In the genomic region with DNA sequence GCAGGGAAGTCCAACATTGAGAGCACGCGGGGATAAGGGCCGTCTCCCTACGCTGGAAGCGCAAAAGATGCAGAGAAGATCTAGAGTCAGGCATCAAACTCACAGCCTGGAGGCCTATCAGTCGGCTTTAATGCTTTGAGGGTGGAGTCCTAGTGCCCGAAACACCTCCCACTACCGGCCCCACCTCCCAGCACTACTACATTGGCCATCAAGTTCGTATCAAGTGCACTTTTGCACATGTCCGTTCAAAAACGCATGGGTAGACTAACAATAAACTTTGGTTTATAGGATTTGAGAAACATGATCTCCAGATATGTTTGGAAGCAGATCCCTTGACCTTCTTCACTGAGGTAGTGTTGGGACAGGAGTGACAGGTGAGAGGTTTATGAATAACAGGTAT, we compare ENCODE assay signal across 8 mouse cellular contexts. TPM values are rescaled to one million over a fixed set of nuclear protein-coding genes. Genes with fewer than 3 reads are reported as not detected.
DNase-seq lines count a peak whose midpoint lies in the region; ATAC-seq lines count a peak whose summit lies in the region.

No protein-coding gene starts in this region.

- H3K4me2 ChIP-seq in embryonic facial prominence, embryonic 15.5 days (replicated peaks) = peak overlapping the region; percentile 60
- H3K4me2 ChIP-seq in hindbrain, embryonic 11.5 days (replicated peaks; ENCODE audit: low read depth, low read length) = peak overlapping the region; percentile 50
- peak overlapping the region; percentile 67 for H3K4me2 ChIP-seq in limb, embryonic 15.5 days
- peak overlapping the region; percentile 61 for H3K4me2 ChIP-seq in midbrain, embryonic 16.5 days (ENCODE audit: low read length)
- H3K4me2 ChIP-seq in stomach, embryonic 16.5 days (ENCODE audit: low read depth, low read length) = peak overlapping the region; percentile 81

- peak overlapping the region; percentile 97 for H3K27ac ChIP-seq in embryonic facial prominence, embryonic 15.5 days (replicated peaks)
- peak overlapping the region; percentile 85 for H3K27ac ChIP-seq in hindbrain, embryonic 11.5 days (ENCODE audit: low read depth, low read length)
- peak overlapping the region; percentile 85 for H3K27ac ChIP-seq in limb, embryonic 15.5 days
- H3K27ac ChIP-seq in midbrain, embryonic 16.5 days (ENCODE audit: low read length) = peak overlapping the region; percentile 95
- peak overlapping the region; percentile 95 for H3K27ac ChIP-seq in stomach, embryonic 16.5 days (ENCODE audit: low read length)

- peak overlapping the region; percentile 92 for H3K4me3 ChIP-seq in embryonic facial prominence, embryonic 15.5 days (replicated peaks)
- peak overlapping the region; percentile 100 for H3K4me3 ChIP-seq in hindbrain, embryonic 11.5 days (ENCODE audit: low read depth, low read length)
- peak overlapping the region; percentile 99 for H3K4me3 ChIP-seq in limb, embryonic 15.5 days
- H3K4me3 ChIP-seq in midbrain, embryonic 16.5 days (ENCODE audit: low read depth, low read length) = peak overlapping the region; percentile 100
- H3K4me3 ChIP-seq in stomach, embryonic 16.5 days (replicated peaks; ENCODE audit: low read length) = peak overlapping the region; percentile 99

- peak overlapping the region; percentile 18; the same call in 1 of the 2 replicates for H3K9ac ChIP-seq in embryonic facial prominence, embryonic 15.5 days
- H3K9ac ChIP-seq in hindbrain, embryonic 11.5 days (ENCODE audit: low read depth, low read length) = peak overlapping the region; percentile 68
- H3K9ac ChIP-seq in limb, embryonic 15.5 days = peak overlapping the region; percentile 48; the same call in 1 of the 2 replicates
- peak overlapping the region; percentile 79 for H3K9ac ChIP-seq in midbrain, embryonic 16.5 days (ENCODE audit: low read depth, low read length)
- H3K9ac ChIP-seq in stomach, embryonic 16.5 days (ENCODE audit: low read length) = peak overlapping the region; percentile 86

- H3K36me3 ChIP-seq in embryonic facial prominence, embryonic 15.5 days = no peaks in the 10 kb centered on the region
- H3K36me3 ChIP-seq in hindbrain, embryonic 11.5 days (ENCODE audit: control insufficient read depth, insufficient read depth, low read length) = no peaks in the 10 kb centered on the region
- H3K36me3 ChIP-seq in limb, embryonic 15.5 days = no peaks in the 10 kb centered on the region
- H3K36me3 ChIP-seq in midbrain, embryonic 16.5 days (ENCODE audit: control insufficient read depth, insufficient read depth, low read length) = no peaks in the 10 kb centered on the region
- H3K36me3 ChIP-seq in stomach, embryonic 16.5 days (ENCODE audit: control insufficient read depth, insufficient read depth, low read length) = no peaks in the 10 kb centered on the region

- no peaks in the 10 kb centered on the region for H3K9me3 ChIP-seq in embryonic facial prominence, embryonic 15.5 days (replicated peaks)
- H3K9me3 ChIP-seq in hindbrain, embryonic 11.5 days (ENCODE audit: control insufficient read depth, low read length) = no peaks in the 10 kb centered on the region
- no peaks in the 10 kb centered on the region for H3K9me3 ChIP-seq in limb, embryonic 15.5 days
- no peaks in the 10 kb centered on the region for H3K9me3 ChIP-seq in midbrain, embryonic 16.5 days (replicated peaks; ENCODE audit: control insufficient read depth, low read length, poor library complexity, severe bottlenecking)
- no peaks in the 10 kb centered on the region for H3K9me3 ChIP-seq in stomach, embryonic 16.5 days (replicated peaks; ENCODE audit: control insufficient read depth, low read length)

- H3K27me3 ChIP-seq in embryonic facial prominence, embryonic 15.5 days = no peaks in the 10 kb centered on the region
- no peaks in the 10 kb centered on the region for H3K27me3 ChIP-seq in hindbrain, embryonic 11.5 days (ENCODE audit: control insufficient read depth, insufficient read depth, low read length)
- no peaks in the 10 kb centered on the region for H3K27me3 ChIP-seq in limb, embryonic 15.5 days
- H3K27me3 ChIP-seq in midbrain, embryonic 16.5 days (ENCODE audit: control insufficient read depth, insufficient read depth, low read depth, low read length) = no peaks in the 10 kb centered on the region
- no peaks in the 10 kb centered on the region for H3K27me3 ChIP-seq in stomach, embryonic 16.5 days (ENCODE audit: control insufficient read depth, insufficient read depth, low read length)

- 3% methylated on average over 11 of the region's 11 CpGs for WGBS in embryonic facial prominence, embryonic 15.5 days
- 7% methylated on average over 11 of the region's 11 CpGs for WGBS in hindbrain, embryonic 11.5 days
- 2% methylated on average over 11 of the region's 11 CpGs for WGBS in limb, embryonic 15.5 days
- 3% methylated on average over 11 of the region's 11 CpGs for WGBS in midbrain, embryonic 16.5 days
- 2% methylated on average over 11 of the region's 11 CpGs for WGBS in stomach, embryonic 16.5 days

- peak; percentile 85 for DNase-seq in CD4-positive, CD25-positive, alpha-beta regulatory T cell, adult 2 months (ENCODE audit: low read depth, low spot score)
- peak; percentile 73 for DNase-seq in T-cell, adult 2 months (ENCODE audit: low spot score)
- DNase-seq in hindbrain, embryonic 11.5 days (ENCODE audit: low spot score) = peak; percentile 56
- DNase-seq in layer of hippocampus, adult 9-10 months (ENCODE audit: low spot score) = no peak

- peaks cover 24% of the 10 kb centered on the region for H3K4me1 ChIP-seq in embryonic facial prominence, embryonic 15.5 days
- H3K4me1 ChIP-seq in hindbrain, embryonic 11.5 days (replicated peaks; ENCODE audit: control insufficient read depth, insufficient read depth, low read length) = no peaks in the 10 kb centered on the region
- H3K4me1 ChIP-seq in limb, embryonic 15.5 days = peaks cover 24% of the 10 kb centered on the region
- peaks cover 29% of the 10 kb centered on the region for H3K4me1 ChIP-seq in midbrain, embryonic 16.5 days (ENCODE audit: control insufficient read depth, insufficient read depth, low read length)
- peaks cover 24% of the 10 kb centered on the region for H3K4me1 ChIP-seq in stomach, embryonic 16.5 days (ENCODE audit: control insufficient read depth, insufficient read depth, low read length)

- no peak for ATAC-seq in embryonic facial prominence, embryonic 15.5 days (ENCODE audit: insufficient number of reproducible peaks, low FRiP score, low TSS enrichment, low read depth)
- ATAC-seq in hindbrain, embryonic 11.5 days (ENCODE audit: low FRiP score) = no peak
- ATAC-seq in limb, embryonic 15.5 days (ENCODE audit: insufficient number of reproducible peaks, low FRiP score, low TSS enrichment, low read depth) = no peak
- ATAC-seq in midbrain, embryonic 16.5 days = no peak
- no peak for ATAC-seq in stomach, embryonic 16.5 days (ENCODE audit: insufficient read depth, low FRiP score)

RNA-seq across cellular contexts. Expression of a gene that starts 1.0 kb away (rescaled TPM):
- polyA plus RNA-seq in embryonic facial prominence, embryonic 15.5 days (2015; fragmentation: Nextera tagmentation; extraction: Ambion mirVana) = 153 and 159 TPM in 2 replicates
- polyA plus RNA-seq in hindbrain, embryonic 11.5 days (2014; fragmentation: Nextera tagmentation; extraction: Ambion mirVana) = 194 and 200 TPM in 2 replicates
- 160 and 164 TPM in 2 replicates for polyA plus RNA-seq in limb, embryonic 15.5 days (2015; fragmentation: Nextera tagmentation; extraction: Ambion mirVana)
- polyA plus RNA-seq in midbrain, embryonic 16.5 days (2015; fragmentation: Nextera tagmentation; extraction: Ambion mirVana) = 194 and 206 TPM in 2 replicates
- 119 and 121 TPM in 2 replicates for polyA plus RNA-seq in stomach, embryonic 16.5 days (2015; fragmentation: Nextera tagmentation; extraction: Ambion mirVana)

RNA-seq across cellular contexts. Expression of a gene that starts 25.3 kb away (rescaled TPM):
- 25.0 and 25.5 TPM in 2 replicates for polyA plus RNA-seq in embryonic facial prominence, embryonic 15.5 days (2015; fragmentation: Nextera tagmentation; extraction: Ambion mirVana)
- 26.2 and 33.1 TPM in 2 replicates for polyA plus RNA-seq in hindbrain, embryonic 11.5 days (2014; fragmentation: Nextera tagmentation; extraction: Ambion mirVana)
- polyA plus RNA-seq in limb, embryonic 15.5 days (2015; fragmentation: Nextera tagmentation; extraction: Ambion mirVana) = 25.0 and 25.9 TPM in 2 replicates
- polyA plus RNA-seq in midbrain, embryonic 16.5 days (2015; fragmentation: Nextera tagmentation; extraction: Ambion mirVana) = 42.8 and 43.3 TPM in 2 replicates
- 23.9 and 25.9 TPM in 2 replicates for polyA plus RNA-seq in stomach, embryonic 16.5 days (2015; fragmentation: Nextera tagmentation; extraction: Ambion mirVana)

Comparison
In these comparisons a context has a peak if more than half of its experiments do, and no peak if none do; other contexts are left out.
1. H3K9ac ChIP-seq: peak in every context shown above with its lines; median percentile 86 in stomach, embryonic 16.5 days; 79 in midbrain, embryonic 16.5 days; 68 in hindbrain, embryonic 11.5 days; 48 in limb, embryonic 15.5 days; 18 in embryonic facial prominence, embryonic 15.5 days.